Mouse (Mus musculus): ENCODE measurements at regions not wholly inside any gene's neighbourhood (a gene's known extent, or its start where the extent isn't known, plus 50 kb on each side); places are given as distances from the start of the nearest gene placed in this dataset.

GRCm38 (mm10) chr3:149352546-149352945 is 362.2 kb upstream of the Adgrl2 start:
- H3K79me2 ChIP-seq (replicated peaks; ENCODE audit: control insufficient read depth, extremely low read depth, insufficient read depth, poor library complexity, severe bottlenecking): no peaks in the 10 kb centered on the region
- no peak for DNase-seq (ENCODE audit: extremely low read depth)
- H3K36me3 ChIP-seq (replicated peaks in 1 of 2; ENCODE audit: control insufficient read depth in 1 of 2, insufficient read depth in 1 of 2, low read length in 1 of 2): no peaks in the 10 kb centered on the region
- TF ChIP-seq POLR2A (IDR thresholded peaks at IDR 0.05; ENCODE audit: low read depth, low read length) (no peak), MAZ (IDR thresholded peaks at IDR 0.05; ENCODE audit: low read depth, low read length) (no peak), ELF1 (IDR thresholded peaks at IDR 0.05; ENCODE audit: low read depth, low read length) (no peak), TCF12 (IDR thresholded peaks at IDR 0.05; ENCODE audit: low read depth, low read length) (no peak), NRF1 (IDR thresholded peaks at IDR 0.05; ENCODE audit: low read depth, low read length) (no peak), USF1 (IDR thresholded peaks at IDR 0.05; ENCODE audit: low read depth, low read length) (no peak), NELFE (IDR thresholded peaks at IDR 0.05; ENCODE audit: low read depth, low read length) (no peak), EP300 (IDR thresholded peaks at IDR 0.05; ENCODE audit: low read length) (no peak), JUN (IDR thresholded peaks at IDR 0.05; ENCODE audit: insufficient read depth, low read depth, low read length) (no peak), CHD2 (IDR thresholded peaks at IDR 0.05; ENCODE audit: low read length) (no peak), TBP (conservative IDR thresholded peaks at IDR 0.05; ENCODE audit: low read depth, low read length) (no peak), MEF2A (IDR thresholded peaks at IDR 0.05; ENCODE audit: borderline replicate concordance, low read depth, low read length) (no peak), ETS1 (conservative IDR thresholded peaks at IDR 0.05; ENCODE audit: low read depth, low read length) (no peak), MYC (IDR thresholded peaks at IDR 0.05; ENCODE audit: low read depth, low read length) (no peak)
- in situ Hi-C loops (cut with MboI; ENCODE audit: low pct_ligation_motif_present, low pct_unique_long_range_greater_than_20kb, low sequenced_read_pairs) (no loop called here), dilution Hi-C loops (cut with MboI; ENCODE audit: extremely low pct_ligation_motif_present, extremely low pct_unique_long_range_greater_than_20kb, low sequenced_read_pairs) (no loop called here)
- H3K4me2 ChIP-seq (ENCODE audit: insufficient read depth, low read depth, poor library complexity, severe bottlenecking): no peak overlapping the region
- H3K27me3 ChIP-seq (replicated peaks): no peaks in the 10 kb centered on the region
- H3K4me3 ChIP-seq (replicated peaks in 1 of 3; ENCODE audit: low read depth in 2 of 3, low read length in 2 of 3, poor library complexity in 1 of 3): no peak overlapping the region
- H3K9me3 ChIP-seq (replicated peaks; ENCODE audit: low read length): no peaks in the 10 kb centered on the region
- H3K4me1 ChIP-seq (ENCODE audit: control insufficient read depth in 1 of 2, insufficient read depth in 2 of 2): peaks cover 0 to 21% of the 10 kb centered on the region in 2 experiments; a peak in 2 of 4 replicates
- no peak overlapping the region for H3K27ac ChIP-seq (ENCODE audit: insufficient read depth, low read depth)
- H3K9ac ChIP-seq (ENCODE audit: insufficient read depth, low read depth): no peak overlapping the region

GRCm38 (mm10) chr3:149349731-149350130 is 359.4 kb upstream of the Adgrl2 start:
- no peaks in the 10 kb centered on the region for H3K9me3 ChIP-seq (replicated peaks; ENCODE audit: low read length)
- DNase-seq (ENCODE audit: extremely low read depth): no peak
- dilution Hi-C loops (cut with MboI; ENCODE audit: extremely low pct_ligation_motif_present, extremely low pct_unique_long_range_greater_than_20kb, low sequenced_read_pairs) (no loop called here), in situ Hi-C loops (cut with MboI; ENCODE audit: low pct_ligation_motif_present, low pct_unique_long_range_greater_than_20kb, low sequenced_read_pairs) (loop anchor here (10.0 kb wide), 1 partner anchor 85 kb away; no protein-coding TSS in a partner anchor)
- no peaks in the 10 kb centered on the region for H3K36me3 ChIP-seq (replicated peaks in 1 of 2; ENCODE audit: control insufficient read depth in 1 of 2, insufficient read depth in 1 of 2, low read length in 1 of 2)
- peaks cover 6 to 41% of the 10 kb centered on the region in 2 experiments for H3K4me1 ChIP-seq (ENCODE audit: control insufficient read depth in 1 of 2, insufficient read depth in 2 of 2)
- H3K4me3 ChIP-seq (replicated peaks in 1 of 3; ENCODE audit: low read depth in 2 of 3, low read length in 2 of 3, poor library complexity in 1 of 3): no peak overlapping the region
- no peaks in the 10 kb centered on the region for H3K27me3 ChIP-seq (replicated peaks)
- no peak overlapping the region for H3K27ac ChIP-seq (ENCODE audit: insufficient read depth, low read depth)
- H3K4me2 ChIP-seq (ENCODE audit: insufficient read depth, low read depth, poor library complexity, severe bottlenecking): no peak overlapping the region
- no peaks in the 10 kb centered on the region for H3K79me2 ChIP-seq (replicated peaks; ENCODE audit: control insufficient read depth, extremely low read depth, insufficient read depth, poor library complexity, severe bottlenecking)
- TF ChIP-seq ELF1 (IDR thresholded peaks at IDR 0.05; ENCODE audit: low read depth, low read length) (no peak), CHD1 (IDR thresholded peaks at IDR 0.05; ENCODE audit: low read depth, low read length) (no peak), POLR2AphosphoS2 (IDR thresholded peaks at IDR 0.05; ENCODE audit: low read depth, low read length) (no peak), ZMIZ1 (IDR thresholded peaks at IDR 0.05; ENCODE audit: low read depth, low read length) (no peak)
- no peak overlapping the region for H3K9ac ChIP-seq (ENCODE audit: insufficient read depth, low read depth)
